Mouse (Mus musculus) left cerebral cortex, adult 8-10 months (tissue): Measurements from ENCODE around the gene Adamts20. TPM values are rescaled to one million over a fixed set of nuclear protein-coding genes. Genes with fewer than 3 reads are reported as not detected.

Experiments
- DNase-seq, 2 experiments: peaks; one replicate each; pipeline ENCODE4 v3.0.0; 2022; ENCODE audit warnings: low spot score in 2 of 2
- total RNA-seq, 4 experiments: library from RNA; stranded (reverse); gene quantifications; 2 replicates each; pipeline ENCODE4 v1.2.4; 2022

Gene Adamts20
- total RNA-seq, 4 experiments from 2014 or later = 7.3 to 9.5 (median 8.8) TPM

DNA sequence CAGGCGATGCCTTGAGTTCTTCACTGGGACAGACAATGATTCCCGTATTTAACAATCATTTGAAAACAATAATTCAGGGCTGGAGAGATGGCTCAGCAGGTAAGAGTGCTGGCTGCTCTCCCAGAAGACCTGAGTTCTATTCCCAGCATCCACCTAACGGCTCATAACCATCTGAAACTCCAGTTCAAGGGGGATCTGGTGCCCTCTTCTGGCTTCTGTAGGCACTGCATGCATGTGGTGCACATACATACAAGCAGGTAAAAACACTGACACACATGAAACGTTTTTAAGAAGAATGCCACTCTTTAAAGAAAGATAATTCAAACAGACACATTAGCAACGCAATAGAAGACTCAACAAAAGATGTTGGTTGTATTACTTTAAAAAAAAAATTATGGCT, 120.9 kb downstream of the Adamts20 start:
- no peak for DNase-seq

DNA sequence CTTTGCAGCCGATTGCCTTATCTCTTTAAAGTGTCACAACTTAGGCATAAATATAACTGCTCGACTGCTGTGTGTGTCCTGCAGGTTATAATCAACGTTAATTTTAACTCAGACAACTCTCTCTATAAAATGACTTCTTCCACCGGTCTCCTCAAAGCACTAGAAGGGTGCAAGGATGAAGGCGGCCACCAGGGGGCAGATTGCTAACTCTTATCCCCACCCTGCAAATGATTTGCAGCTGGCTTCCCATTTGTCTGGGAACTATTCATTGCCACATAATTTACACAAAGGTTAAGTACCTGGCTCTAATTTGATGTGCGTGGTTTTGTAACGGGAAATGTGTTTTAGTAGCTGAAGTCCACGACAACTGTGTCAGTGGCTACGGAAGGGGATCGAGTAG, 122.9 kb downstream of the Adamts20 start:
- peak; percentile 40 to 86 for DNase-seq

DNA sequence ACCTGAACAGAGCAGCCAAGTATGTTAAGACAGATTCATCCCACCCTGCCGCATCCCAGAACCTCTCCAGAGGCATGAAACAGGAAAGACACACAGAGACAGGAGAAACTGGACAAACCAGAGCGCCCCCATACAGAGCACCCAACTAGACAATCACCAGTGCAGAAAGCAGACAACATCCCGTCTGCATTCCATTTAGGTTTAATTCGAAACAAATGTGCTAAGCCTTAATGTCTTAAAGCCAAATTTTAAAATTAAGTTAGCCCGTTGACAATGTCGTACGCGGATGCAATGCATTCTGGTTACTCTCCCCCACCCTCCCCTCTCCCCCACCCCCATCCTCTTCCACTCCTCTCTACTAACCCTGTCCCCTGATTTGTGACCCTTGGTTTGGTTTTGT, 126.2 kb downstream of the Adamts20 start:
- no peak for DNase-seq

DNA sequence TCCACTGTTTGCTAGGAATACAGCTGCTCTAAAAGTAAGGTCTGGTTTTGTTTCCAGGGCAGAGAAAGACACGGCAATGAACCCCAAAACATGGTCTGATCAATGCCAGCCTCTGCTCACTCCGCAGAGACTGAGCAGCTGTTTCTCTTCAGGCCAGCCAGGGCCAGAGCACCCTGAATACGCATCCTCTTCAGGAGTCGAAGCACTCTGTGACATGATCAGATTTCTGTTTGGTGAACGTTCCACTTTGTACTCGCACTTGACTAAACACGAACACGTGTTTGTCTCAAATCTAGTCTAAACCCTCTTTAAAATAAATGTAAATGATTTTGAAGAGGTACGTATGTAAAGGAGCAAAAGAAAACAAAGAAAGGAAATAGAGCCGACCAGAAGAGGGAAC, 130.6 kb downstream of the Adamts20 start:
- DNase-seq = no peak

DNA sequence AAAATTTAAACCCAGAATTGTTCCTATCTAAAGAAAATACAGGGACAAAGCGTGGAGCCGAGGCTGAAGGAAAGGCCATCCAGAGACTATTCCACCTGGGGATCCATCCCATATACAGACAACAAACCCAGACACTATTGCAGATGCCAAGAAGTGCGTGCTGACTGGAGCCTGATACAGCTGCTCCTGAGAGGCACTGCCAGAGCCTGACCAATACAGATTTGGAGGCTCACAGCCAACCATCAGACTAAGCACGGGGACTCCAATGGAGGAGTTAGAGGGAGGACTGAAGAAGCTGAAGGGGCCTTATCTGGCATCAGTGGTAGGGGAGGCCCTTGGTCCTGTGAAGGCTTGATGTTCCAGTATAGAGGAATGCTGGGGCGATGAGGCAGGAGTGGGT, 138.6 kb downstream of the Adamts20 start:
- no peak for DNase-seq

DNA sequence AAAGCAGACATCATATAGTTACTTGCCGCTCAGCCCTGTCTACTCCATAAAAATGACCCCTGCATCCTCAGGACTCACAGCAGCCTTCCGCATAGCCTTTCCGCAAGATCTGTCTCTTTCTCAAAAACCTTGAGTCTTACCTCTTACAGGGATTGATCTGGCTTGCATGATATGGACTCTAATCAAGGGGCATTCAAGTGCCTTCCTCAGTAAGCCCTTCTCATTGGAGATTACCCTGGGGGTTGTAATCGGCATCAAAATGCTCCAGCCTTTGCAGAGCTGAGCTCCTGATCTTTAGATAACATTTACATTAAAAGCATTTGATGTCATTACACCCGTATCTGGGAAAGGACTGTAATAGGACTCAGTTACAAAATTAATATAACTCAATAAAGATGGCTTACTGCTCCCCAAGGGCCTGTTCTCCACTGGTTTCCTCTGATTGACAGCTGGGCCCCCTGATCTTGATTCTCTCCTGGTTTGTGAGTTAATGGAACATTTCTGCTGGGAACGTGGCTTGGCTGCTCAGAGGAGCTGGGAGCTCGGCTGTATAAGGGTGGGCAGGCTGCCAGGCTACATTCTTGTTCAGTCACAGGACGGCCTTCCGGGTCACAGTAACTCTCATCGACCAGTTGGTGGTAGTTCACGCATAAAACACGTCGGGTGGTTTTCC, 139.6 kb downstream of the Adamts20 start:
- no peak for DNase-seq

DNA sequence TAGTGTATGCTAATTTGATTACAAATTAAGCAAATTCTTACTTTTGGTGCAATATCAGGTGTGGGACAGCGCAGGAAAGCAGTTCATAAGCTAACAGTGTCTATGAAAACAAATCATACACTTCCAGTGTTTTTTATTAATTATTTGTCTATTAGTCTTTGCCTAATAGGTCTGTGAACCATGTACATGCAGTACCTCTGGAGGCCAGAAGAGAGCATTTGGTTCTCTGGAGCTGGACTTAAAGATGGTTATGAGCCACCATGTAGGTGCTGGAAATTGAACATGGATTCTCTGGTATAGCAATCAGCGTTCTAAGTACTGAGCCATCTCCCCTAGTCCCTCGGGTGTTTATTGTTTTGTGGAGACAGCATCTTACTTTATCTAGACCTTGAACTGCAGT, 149.0 kb downstream of the Adamts20 start:
- no peak for DNase-seq

DNA sequence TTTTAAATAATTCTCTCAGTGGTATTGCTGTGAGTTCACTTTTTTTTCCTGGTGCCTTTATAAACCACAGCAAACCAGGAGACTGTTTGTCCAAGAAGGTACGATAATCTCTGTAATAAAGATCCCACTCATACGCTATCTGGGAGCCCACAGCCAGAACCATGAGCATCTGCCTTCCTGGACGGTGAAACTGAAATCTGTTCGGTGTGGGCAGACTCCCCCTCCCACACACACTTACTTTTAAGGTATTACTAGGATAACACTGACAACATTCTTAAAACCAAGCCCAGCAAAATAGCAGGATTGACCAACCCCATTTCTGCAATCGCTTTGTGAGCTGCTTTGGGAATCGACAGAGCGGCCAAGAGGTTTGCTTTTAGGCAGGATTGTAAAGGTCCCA, 155.5 kb downstream of the Adamts20 start:
- DNase-seq = peak in 1 of 2 experiments; percentile 12

DNA sequence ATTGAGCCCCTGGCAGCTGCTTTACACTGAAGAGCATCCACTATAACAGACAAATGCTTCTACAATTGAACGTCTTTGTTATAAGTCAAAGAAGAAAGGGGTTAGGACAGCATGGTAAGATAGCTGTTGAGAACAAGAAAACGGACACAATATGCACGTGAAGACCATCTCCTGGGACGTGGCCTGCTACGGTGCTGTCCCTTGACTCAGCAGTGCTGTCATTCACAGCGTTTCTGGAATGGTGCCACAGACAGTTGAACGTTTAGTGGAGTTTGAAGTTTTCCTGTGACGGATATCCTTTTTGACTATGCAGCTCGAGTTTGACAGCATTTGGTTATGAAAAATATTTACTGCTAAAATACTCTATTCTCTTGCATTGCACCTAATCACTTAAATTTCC, 157.3 kb downstream of the Adamts20 start:
- DNase-seq = no peak

DNA sequence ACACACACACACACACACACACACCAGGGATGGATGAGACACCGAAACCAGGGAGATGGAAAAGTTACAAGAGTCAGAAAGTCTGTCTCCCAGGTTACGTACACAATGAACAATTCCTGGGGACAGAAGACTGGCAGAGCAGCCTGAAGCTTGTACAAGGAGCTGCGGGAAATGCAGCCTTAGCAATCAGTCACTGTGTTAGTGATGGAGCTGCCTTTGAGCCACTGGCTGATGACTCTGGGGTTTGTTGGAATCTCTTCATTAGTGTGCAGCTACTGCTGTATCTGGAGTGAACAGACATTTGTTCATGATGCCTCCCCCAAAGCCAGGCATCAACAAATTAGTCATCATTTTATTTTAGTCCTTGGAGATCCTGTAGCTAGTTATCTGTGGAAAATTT, 162.1 kb downstream of the Adamts20 start:
- peak in 1 of 2 experiments; percentile 20 for DNase-seq

DNA sequence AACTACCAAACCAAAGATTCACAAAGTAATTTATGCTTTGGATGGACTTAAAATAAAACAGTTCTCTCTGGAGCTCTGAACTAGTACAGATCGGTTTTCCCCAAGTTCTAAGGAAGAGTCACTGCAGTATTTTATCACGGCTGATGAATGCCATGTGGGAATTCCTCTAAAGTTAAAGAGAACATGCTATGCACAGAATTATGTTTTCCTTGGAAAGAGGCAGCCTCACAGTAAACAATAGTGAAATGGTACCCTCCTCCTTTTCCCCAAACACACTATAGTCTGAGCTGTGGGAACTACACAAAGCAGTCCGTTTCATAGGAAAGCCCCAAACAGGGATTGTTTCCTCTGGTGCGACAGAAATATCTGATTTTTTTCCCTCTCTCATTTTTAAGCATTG, 171.1 kb downstream of the Adamts20 start:
- DNase-seq = no peak

DNA sequence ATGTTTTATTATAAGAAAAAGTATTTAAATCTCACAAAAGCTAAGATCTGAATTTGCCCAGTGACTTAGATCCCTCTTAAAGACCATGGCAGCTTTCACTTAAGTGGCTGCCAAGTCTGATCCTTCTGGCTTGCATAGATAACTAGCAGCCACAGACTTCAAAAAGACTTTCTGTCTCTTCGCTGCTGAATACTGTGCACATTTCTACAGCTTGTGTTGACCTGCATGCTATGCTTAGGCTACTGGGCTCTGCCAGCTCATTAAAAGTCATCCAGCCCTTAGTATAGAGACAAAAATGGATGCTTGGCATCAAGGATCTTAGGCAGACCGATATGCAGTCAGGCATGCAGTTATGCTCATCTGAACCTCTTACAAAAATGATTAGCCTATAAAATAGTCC, 177.2 kb downstream of the Adamts20 start:
- DNase-seq = no peak

DNA sequence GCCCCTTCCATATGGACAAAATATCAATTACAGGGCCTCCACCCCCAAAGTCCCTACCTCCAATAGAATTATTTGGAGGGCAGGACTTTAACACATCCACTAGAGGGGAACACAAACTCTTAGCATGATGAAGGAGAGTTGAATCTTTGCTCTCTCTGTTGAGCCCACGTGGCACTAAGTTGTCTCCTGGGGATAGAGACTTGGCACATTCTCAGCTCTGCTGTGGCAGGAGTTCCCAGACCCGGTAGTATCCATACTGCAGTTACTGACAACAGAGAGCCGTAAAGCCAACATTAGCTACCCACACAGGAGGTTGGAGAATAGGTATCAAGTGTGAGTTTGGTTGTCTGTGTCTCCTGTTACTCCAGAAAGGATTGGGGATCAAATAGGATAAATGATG, 177.7 kb downstream of the Adamts20 start:
- DNase-seq = no peak

DNA sequence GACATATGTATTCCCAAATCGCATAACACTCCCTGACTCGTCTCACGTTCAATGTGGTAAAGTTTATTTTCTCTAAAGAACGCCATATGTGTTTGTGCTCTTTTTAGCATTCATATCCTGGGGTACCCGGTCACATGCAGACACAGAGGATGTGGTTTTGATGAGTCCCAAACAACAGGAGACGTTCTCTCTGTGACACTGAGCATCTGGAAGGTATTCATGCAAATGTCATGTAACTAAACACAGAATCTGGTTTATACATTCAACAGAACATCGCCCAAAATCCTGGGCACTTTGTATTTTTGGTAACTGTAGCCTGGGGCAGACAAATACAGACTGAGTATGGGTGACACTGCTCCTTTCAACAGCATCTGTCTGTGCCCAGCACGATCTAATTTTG, 188.8 kb downstream of the Adamts20 start:
- DNase-seq = peak in 1 of 2 experiments; percentile 42

DNA sequence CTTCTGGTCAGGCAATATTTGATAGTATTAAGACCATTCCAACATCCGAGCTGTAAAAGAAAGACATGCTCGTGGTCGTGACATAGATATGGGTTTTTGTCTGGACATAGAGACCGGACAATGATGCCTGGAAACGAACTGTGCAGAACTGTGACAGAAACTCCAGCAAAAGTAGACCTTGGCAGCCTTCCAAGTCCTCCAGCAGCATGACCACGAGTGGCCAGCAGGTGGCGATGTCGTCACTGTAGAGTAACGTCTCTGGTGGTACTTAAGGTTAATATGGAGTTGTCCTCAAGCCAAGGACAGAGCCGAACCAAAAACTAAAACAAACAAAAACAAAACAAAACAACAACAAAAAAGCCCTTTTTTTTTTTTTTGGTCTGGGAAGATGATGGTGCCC, 199.6 kb downstream of the Adamts20 start:
- peak; percentile 53 to 94 for DNase-seq

DNA sequence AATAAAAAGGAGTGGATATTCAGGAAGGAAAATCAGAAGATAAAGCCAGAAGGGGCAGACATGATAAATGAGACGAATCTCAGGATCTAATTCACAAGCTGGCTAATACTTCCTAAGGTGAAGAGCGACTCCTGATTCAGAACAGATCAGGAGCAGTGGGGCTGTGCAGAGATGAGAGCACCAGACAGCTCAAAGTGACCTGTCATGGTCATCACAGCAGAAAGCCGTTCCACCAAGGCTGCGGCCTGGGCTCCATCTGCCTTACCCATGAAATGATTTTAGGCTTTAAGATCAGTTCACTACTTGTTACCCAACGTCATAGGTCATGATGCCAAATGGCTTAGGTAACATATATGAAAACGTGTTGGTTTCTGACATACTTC, 200.7 kb downstream of the Adamts20 start:
- DNase-seq = no peak

DNA sequence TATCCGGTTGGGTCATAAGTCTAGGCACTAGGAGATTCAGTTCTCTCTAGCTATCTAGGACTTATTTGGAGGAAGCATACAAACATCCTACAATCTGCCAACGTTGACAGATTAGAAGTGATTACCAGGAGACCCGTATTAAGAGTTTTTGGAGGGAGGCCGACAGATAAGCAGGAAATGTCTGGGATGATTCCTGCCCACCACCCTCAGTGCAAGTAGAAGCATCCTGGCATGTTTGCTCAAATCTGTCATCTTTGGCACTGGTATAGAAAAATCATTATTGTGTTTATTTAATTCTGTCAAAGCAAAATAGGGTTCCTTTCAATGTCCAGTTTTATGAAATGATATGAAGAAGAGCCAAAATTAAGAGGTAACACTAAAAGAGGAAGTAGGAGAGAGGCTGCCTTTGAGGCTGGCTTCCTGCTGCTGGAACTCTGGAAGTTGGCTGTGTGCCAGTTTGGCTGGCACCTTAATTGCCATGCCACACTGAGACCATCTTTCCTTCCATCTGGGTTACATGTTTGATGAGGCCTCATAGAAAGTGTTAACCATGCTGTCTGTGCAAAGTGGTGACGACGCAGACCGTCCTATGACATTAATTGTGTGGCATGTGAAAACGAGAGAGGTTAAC, 201.2 kb downstream of the Adamts20 start:
- DNase-seq = no peak

DNA sequence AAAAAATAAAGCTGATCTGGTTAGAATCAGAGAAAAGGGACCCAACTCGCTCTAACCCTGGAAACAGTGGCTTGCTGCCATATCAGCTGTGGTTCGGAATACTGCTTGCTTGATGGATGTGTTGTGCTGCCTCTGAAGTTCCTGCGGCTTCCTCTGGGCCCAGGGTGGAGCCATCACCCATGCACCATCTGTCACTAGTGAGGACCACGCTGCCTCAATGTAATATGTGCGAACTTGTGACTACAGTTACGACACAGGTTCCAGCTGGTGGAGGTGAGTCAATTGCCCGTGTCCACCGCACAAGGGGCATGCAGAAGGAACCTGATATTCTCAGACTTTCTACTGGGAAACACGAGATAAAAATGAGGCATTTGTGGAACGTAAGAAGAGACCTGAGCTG, 202.0 kb downstream of the Adamts20 start:
- DNase-seq = no peak

DNA sequence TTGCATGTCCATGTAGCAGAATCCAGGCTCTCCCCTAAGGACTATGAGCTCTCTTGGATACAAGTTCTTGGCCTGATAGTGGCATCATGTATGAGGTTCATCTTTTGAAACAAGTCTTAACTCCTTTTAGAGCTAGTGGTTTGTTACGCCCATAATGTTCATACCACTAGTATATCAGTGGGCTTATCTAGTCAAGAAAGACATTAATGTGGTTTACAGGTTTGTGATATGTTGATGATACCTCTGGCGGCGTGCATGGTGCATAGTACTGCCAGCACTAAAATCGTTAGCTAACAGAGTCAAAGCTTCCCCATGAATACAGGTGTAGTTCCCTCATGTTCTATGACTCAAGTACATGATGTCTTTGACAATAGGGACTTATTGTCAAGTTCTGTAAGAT, 205.7 kb downstream of the Adamts20 start:
- DNase-seq = no peak

DNA sequence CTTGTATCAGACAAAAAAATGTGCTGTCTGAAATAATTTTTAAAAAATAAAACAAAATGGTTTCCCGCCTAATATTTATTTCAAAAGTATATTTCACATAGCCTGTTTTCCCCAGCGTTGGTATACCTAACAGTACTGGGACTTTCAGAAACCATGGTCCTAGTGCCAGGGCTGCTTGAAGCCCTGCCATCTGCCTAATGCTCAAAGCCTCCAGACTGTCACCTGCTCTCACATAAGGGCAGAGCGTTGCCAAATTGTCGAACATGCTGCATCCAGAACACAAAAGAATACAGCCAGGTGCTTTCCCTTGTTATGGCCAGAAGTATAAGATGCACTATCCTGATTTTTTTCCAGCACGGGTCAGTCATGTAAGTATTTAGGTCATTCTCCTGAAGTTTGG, 209.7 kb downstream of the Adamts20 start:
- no peak for DNase-seq

DNA sequence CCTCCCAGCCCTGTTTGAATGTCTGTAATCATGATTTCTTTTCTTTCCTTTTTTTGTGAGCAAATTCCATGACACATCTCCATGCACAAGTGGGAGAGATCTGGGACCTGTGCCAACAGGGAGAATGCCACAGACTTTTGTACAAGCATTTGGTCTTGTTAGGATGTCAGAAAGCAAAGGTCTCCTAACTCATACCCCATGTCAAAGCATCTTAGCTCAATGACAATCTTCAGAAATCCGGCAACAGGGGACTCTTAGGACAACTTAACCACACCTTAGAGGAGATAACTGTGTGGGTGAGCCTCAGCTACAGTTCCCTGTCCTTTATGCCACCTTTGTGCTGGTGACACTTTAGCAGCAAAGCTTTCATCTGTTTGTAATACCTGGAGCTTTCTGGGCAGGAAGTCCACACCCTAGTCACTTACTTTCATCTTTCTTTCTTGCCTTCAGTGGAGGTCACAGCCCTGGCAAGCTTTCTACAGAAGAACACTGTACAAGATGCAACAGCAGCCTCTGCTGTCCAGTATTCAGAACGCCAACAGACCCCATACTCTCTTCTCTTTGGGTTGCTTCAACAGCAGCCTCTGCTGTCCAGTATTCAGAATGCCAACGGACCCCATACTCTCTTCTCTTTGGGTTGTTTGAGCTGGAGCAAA, 210.2 kb downstream of the Adamts20 start:
- peak in 1 of 2 experiments; percentile 31 for DNase-seq

DNA sequence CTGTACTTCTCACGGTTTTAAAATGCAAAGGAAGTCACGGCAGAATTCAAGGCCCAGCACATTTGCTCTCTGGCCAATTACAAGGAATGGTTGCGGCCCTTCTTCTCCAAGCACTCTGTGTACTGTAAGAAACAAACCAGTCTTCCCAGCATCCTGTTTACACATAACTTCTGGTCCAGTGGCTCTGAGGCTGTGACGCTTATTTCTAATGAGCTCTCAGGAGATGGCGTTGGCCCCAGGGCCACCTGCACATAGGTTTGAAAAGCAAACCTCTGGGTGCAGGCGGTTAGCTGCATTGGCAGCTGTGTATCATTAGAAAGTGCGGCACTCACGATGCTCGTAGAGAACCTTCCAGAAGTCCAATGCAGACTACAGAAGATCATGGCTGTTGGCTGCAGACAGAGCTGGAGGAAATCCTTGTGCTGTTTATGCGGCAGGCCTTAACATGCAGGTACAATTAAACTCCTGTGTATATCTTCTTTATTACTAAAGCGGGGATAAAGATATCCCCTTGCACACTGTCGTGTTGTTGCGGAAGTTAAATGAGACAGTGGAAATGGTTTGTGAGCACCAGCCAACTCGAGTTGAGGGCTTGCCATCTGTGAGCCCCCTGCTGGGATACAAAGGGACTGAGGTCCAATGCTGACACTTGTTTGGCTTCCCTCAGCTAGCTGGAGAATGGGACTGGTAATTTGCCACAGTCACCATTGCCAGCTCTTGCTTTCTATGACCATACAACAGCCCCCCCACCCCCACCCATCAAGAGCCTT, 210.9 kb downstream of the Adamts20 start:
- DNase-seq = no peak
